Mouse (Mus musculus) myocyte (in vitro differentiated cells): Measurements from ENCODE around the gene Dpyd. TPM values are rescaled to one million over a fixed set of nuclear protein-coding genes. Genes with fewer than 3 reads are reported as not detected.

Source experiments
- H3K27me3 ChIP-seq: one replicate; pipeline ENCODE4 v1.6.1; 2011; ENCODE audit not compliant: control insufficient read depth, insufficient read depth, insufficient read length
- H3K36me3 ChIP-seq: one replicate; pipeline ENCODE4 v1.6.1; 2011; ENCODE audit not compliant: control insufficient read depth, insufficient read depth
- H3K4me2 ChIP-seq: one replicate; pipeline ENCODE4 v1.6.1; 2011; ENCODE audit warnings: low read depth, control low read depth
- H3K4me3 ChIP-seq: one replicate; pipeline ENCODE4 v1.5.1; 2011; ENCODE audit warnings: mild to moderate bottlenecking, control low read depth, moderate library complexity
- H3K79me2 ChIP-seq: one replicate; pipeline ENCODE4 v1.6.1; 2011; ENCODE audit not compliant: control insufficient read depth, insufficient read depth
- H3ac ChIP-seq: one replicate; pipeline ENCODE4 v1.6.1; 2011; ENCODE audit not compliant: control insufficient read depth, insufficient read length
- CEBPB ChIP-seq: IDR thresholded peaks from 2 replicates; pipeline ENCODE4 v1.6.1; 2011; ENCODE audit warnings: mild to moderate bottlenecking, moderate library complexity; ENCODE audit not compliant: poor library complexity, insufficient read depth, severe bottlenecking
- E2F4 ChIP-seq: IDR thresholded peaks from one replicate; pipeline ENCODE4 v1.6.1; 2011; ENCODE audit warnings: mild to moderate bottlenecking, control low read depth, moderate library complexity; ENCODE audit not compliant: insufficient read depth
- MAX ChIP-seq: IDR thresholded peaks from one replicate; pipeline ENCODE4 v1.6.1; 2011; ENCODE audit warnings: low read depth, mild to moderate bottlenecking, control low read depth
- MYOD1 ChIP-seq, 3 experiments: IDR thresholded peaks; one replicate each; pipeline ENCODE4 v1.6.1; 2011; ENCODE audit warnings: control low read depth in 2 of 3, low read depth in 2 of 3, mild to moderate bottlenecking in 2 of 3, moderate library complexity in 1 of 3; ENCODE audit not compliant: insufficient read length in 2 of 3, control insufficient read depth in 1 of 3
- MYOG ChIP-seq, 3 experiments: IDR thresholded peaks; one replicate each; pipeline ENCODE4 v1.6.1; 2011; ENCODE audit warnings: control low read depth in 2 of 3, low read depth in 2 of 3, mild to moderate bottlenecking in 2 of 3; ENCODE audit not compliant: insufficient read length in 2 of 3, control insufficient read depth in 1 of 3, insufficient read depth in 1 of 3
- POLR2A ChIP-seq: IDR thresholded peaks from one replicate; pipeline ENCODE4 v1.6.1; 2011; ENCODE audit warnings: low read depth, mild to moderate bottlenecking, control low read depth, moderate library complexity; ENCODE audit not compliant: insufficient read length
- POLR2AphosphoS2 ChIP-seq: IDR thresholded peaks from one replicate; pipeline ENCODE4 v1.6.1; 2011; ENCODE audit warnings: low read depth, control low read depth; ENCODE audit not compliant: insufficient read length
- REST ChIP-seq: IDR thresholded peaks from one replicate; pipeline ENCODE4 v1.6.1; 2011; ENCODE audit warnings: mild to moderate bottlenecking, control low read depth, moderate library complexity; ENCODE audit not compliant: insufficient read depth, insufficient read length
- SRF ChIP-seq: IDR thresholded peaks from one replicate; pipeline ENCODE4 v1.6.1; 2011; ENCODE audit warnings: low read depth; ENCODE audit not compliant: control insufficient read depth, insufficient read length
- TCF3 ChIP-seq: IDR thresholded peaks from one replicate; pipeline ENCODE4 v1.6.1; 2011; ENCODE audit warnings: low read depth, control low read depth; ENCODE audit not compliant: insufficient read length
- USF1 ChIP-seq: IDR thresholded peaks from one replicate; pipeline ENCODE4 v1.6.1; 2011; ENCODE audit warnings: low read depth, mild to moderate bottlenecking, control low read depth, moderate library complexity
- polyA plus RNA-seq: library from polyadenylated mRNA; unstranded; fragments of >200 nt; fragmentation: generic; extraction: Trizol; gene quantifications from one replicate; pipeline ENCODE4 v1.2.1, GENCODE M21; 2012; ENCODE audit warnings: missing spikeins

Gene Dpyd
- polyA plus RNA-seq, 1 experiment: 2.0 TPM

GRCm38 (mm10) chr3:118595693-118596092 is 33.8 kb downstream of the Dpyd start:
- no peak overlapping the region for H3ac ChIP-seq
- H3K4me3 ChIP-seq: no peak overlapping the region
- H3K79me2 ChIP-seq: no peaks in the 10 kb centered on the region
- no peaks in the 10 kb centered on the region for H3K36me3 ChIP-seq
- TF ChIP-seq POLR2AphosphoS2: no peak
- TF ChIP-seq MYOD1 (IDR thresholded peaks at IDR 0.05; ENCODE audit: control insufficient read depth in 1 of 3, insufficient read length in 2 of 3, low read depth in 2 of 3): peak in 1 of 3 experiments; percentile 22
- no peaks in the 10 kb centered on the region for H3K27me3 ChIP-seq
- H3K4me2 ChIP-seq: no peak overlapping the region

GRCm38 (mm10) chr3:118601689-118602640 is 40.0 kb downstream of the Dpyd start:
- Histone ChIP-seq H3ac (no peak overlapping the region), H3K79me2 (no peaks in the 10 kb centered on the region), H3K36me3 (no peaks in the 10 kb centered on the region), H3K4me2 (no peak overlapping the region), H3K27me3 (no peaks in the 10 kb centered on the region), H3K4me3 (no peak overlapping the region)
- TF ChIP-seq MYOD1 (IDR thresholded peaks at IDR 0.05; ENCODE audit: control insufficient read depth in 1 of 3, insufficient read length in 2 of 3, low read depth in 2 of 3) (no peak), MYOG (IDR thresholded peaks at IDR 0.05; ENCODE audit: control insufficient read depth in 1 of 3, insufficient read depth in 1 of 3, insufficient read length in 2 of 3, low read depth in 2 of 3) (no peak), USF1 (no peak)

DNA sequence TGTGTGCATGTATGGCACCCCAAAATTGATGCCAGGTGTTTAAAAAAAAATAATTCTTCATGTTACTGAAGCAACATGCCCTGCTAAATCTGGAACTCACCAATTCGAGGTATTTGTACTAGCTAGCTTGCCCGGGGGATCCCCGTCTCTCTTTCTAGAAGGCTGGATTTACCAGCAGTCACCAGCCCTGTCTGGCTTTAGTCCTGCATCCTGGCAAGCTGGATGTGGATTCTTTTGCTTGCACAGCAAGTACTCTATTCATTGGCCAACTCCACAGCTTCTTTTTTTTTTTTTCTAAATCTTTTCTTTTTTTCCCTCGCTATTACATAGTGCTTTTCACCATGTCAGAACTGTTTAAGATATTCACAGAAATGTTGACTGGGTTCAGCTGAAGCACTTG is 46.8 kb downstream of the Dpyd start:
- no peaks in the 10 kb centered on the region for H3K79me2 ChIP-seq
- H3K4me2 ChIP-seq: no peak overlapping the region
- no peak overlapping the region for H3ac ChIP-seq
- no peaks in the 10 kb centered on the region for H3K27me3 ChIP-seq
- no peaks in the 10 kb centered on the region for H3K36me3 ChIP-seq
- TF ChIP-seq MAX (no peak), MYOD1 (IDR thresholded peaks at IDR 0.05; ENCODE audit: control insufficient read depth in 1 of 3, insufficient read length in 2 of 3, low read depth in 2 of 3) (no peak), SRF (no peak)
- no peak overlapping the region for H3K4me3 ChIP-seq

DNA sequence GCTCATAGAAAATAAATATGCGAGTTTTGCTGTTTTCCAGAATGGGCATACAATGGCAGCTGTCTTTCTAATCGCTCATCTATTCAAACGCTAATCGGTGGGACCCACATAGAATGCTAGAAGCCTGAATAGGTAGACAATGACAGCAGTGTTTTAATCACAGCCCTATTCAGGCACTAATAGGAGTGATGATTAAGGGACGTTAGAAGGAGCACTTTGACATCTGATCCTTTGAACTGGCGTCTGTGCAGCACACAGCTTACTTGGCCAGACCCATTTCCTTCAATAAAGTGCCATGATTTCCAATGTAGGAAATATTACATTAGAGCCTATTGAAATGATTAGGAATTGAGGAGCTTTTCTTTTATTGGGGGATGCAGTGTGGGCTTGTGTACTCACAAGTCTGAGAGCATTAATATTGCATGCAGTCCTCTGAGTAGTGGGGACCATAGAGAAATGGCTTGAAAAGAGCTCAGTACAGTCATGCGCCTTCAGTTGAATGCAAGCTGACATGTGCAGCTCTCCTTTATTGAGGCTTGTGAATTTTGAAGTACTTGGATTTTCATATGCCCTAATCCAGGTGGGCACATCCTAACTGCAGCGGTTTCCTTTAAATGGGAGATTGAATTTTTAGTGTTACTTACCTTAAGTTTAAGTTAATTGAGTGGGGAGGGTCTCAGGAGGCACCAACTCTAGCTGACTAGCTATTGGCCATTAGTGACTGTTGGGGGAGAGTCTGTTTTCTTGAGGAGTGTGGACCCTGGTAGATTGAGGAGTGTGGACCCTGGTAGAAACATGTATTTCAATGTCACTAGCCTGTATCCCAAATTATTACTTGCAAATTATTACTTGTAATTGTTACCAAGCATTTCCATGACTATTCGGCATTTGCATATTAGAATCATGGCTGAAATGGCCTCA is 64.8 kb downstream of the Dpyd start:
- H3ac ChIP-seq: no peak overlapping the region
- no peak overlapping the region for H3K4me2 ChIP-seq
- H3K79me2 ChIP-seq: no peaks in the 10 kb centered on the region
- no peak for TF ChIP-seq REST
- no peaks in the 10 kb centered on the region for H3K27me3 ChIP-seq
- H3K36me3 ChIP-seq: no peaks in the 10 kb centered on the region
- no peak overlapping the region for H3K4me3 ChIP-seq

GRCm38 (mm10) chr3:118629737-118630136 is 67.8 kb downstream of the Dpyd start:
- no peaks in the 10 kb centered on the region for H3K36me3 ChIP-seq
- no peak overlapping the region for H3ac ChIP-seq
- no peaks in the 10 kb centered on the region for H3K27me3 ChIP-seq
- H3K79me2 ChIP-seq: no peaks in the 10 kb centered on the region
- TF ChIP-seq E2F4: no peak
- no peak for TF ChIP-seq USF1
- TF ChIP-seq POLR2AphosphoS2: no peak
- no peak for TF ChIP-seq SRF
- no peak for TF ChIP-seq MYOG (IDR thresholded peaks at IDR 0.05; ENCODE audit: control insufficient read depth in 1 of 3, insufficient read depth in 1 of 3, insufficient read length in 2 of 3, low read depth in 2 of 3)
- TF ChIP-seq TCF3: no peak
- TF ChIP-seq CEBPB: no peak
- TF ChIP-seq MAX: no peak
- H3K4me3 ChIP-seq: no peak overlapping the region
- no peak overlapping the region for H3K4me2 ChIP-seq

DNA sequence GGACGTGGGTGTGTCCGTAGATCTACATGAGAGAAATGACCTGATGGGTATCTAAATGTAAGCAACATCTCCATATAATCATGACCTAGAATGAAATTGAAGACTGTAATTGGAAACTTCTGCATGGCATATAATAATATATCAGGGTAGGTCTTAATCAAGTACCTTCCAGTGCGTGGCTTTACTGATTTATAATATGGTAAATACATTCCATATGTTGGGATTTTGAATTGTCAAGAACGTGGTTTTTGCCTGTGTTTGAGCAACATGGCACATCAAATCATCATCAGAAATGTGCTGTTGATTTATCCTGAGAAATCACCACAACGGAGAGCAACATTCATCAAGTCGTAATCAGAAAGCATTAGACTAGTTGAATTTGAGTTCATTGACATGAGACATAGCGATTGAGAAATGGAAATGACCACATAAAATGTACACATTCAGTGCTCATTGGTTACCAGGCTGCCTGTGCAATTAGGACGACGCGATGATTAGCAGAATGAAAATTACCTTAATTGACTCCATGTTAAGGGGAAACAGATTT is 84.2 kb downstream of the Dpyd start:
- Histone ChIP-seq H3ac (no peak overlapping the region), H3K79me2 (no peaks in the 10 kb centered on the region), H3K36me3 (no peaks in the 10 kb centered on the region), H3K4me2 (no peak overlapping the region), H3K27me3 (no peaks in the 10 kb centered on the region), H3K4me3 (no peak overlapping the region)
- no peak for TF ChIP-seq MAX
- no peak for TF ChIP-seq CEBPB
- TF ChIP-seq POLR2AphosphoS2: no peak
- TF ChIP-seq MYOD1 (IDR thresholded peaks at IDR 0.05; ENCODE audit: control insufficient read depth in 1 of 3, insufficient read length in 2 of 3, low read depth in 2 of 3): no peak
- TF ChIP-seq POLR2A: no peak
